Mouse (Mus musculus) olfactory bulb, adult 2 months (tissue): ENCODE results near the gene Pla2g7.

Experiments
- CTCF ChIP-seq: fragments of 200-500 bp; IDR thresholded peaks from 2 replicates; pipeline ENCODE4 v1.5.1; 2012; ENCODE audit warnings: low read depth, mild to moderate bottlenecking, low read length, moderate library complexity; ENCODE audit not compliant: insufficient read depth
- POLR2A ChIP-seq: fragments of 200-500 bp; IDR thresholded peaks from 2 replicates; pipeline ENCODE4 v1.6.1; 2012; ENCODE audit warnings: mild to moderate bottlenecking, low read depth, low read length, moderate library complexity; ENCODE audit not compliant: insufficient read depth

GRCm38 (mm10) chr17:43645136-43645535 is 77.2 kb downstream of the Pla2g7 start:
- TF ChIP-seq CTCF (no peak), POLR2A (no peak)
